Mouse (Mus musculus) neural tube, embryonic 10.5 days (tissue): ENCODE measurements around the gene Cacna2d2.

Source experiments
- DNase-seq: peaks from one replicate; pipeline ENCODE4 v3.0.0-alpha.2; 2017; ENCODE audit warnings: low spot score; ENCODE audit errors: extremely low spot score

Gene Cacna2d2

GRCm38 (mm10) chr9:107538711-107539110 is 139.3 kb downstream of the Cacna2d2 start:
- no peak for DNase-seq

GRCm38 (mm10) chr9:107539940-107540339 is 140.5 kb downstream of the Cacna2d2 start:
- no peak for DNase-seq

- no peak for DNase-seq
Measured at GRCm38 (mm10) chr9:107540420-107540819, 141.0 kb downstream of the Cacna2d2 start.

GRCm38 (mm10) chr9:107541005-107541404 is 141.6 kb downstream of the Cacna2d2 start:
- DNase-seq, result no peak

GRCm38 (mm10) chr9:107541474-107542351 is 142.3 kb downstream of the Cacna2d2 start, which contains the start of the genes Cyb561d2 and Nprl2:
Gene Cyb561d2, minus strand, starts transcription at chr9:107542193.
Gene Nprl2, plus strand, starts transcription at chr9:107542226.
- peak; percentile 95 for DNase-seq

GRCm38 (mm10) chr9:107542352-107542686 is 142.9 kb downstream of the Cacna2d2 start:
- no peak for DNase-seq

- no peak for DNase-seq
Measured at GRCm38 (mm10) chr9:107542721-107543120, 143.3 kb downstream of the Cacna2d2 start.

- DNase-seq, result no peak
Measured at GRCm38 (mm10) chr9:107543299-107543698, 143.9 kb downstream of the Cacna2d2 start.

GRCm38 (mm10) chr9:107544196-107544700 is 144.8 kb downstream of the Cacna2d2 start:
- no peak for DNase-seq

GRCm38 (mm10) chr9:107544729-107545128 is 145.3 kb downstream of the Cacna2d2 start:
- no peak for DNase-seq

- no peak for DNase-seq
Measured at GRCm38 (mm10) chr9:107545199-107545598, 145.8 kb downstream of the Cacna2d2 start.

GRCm38 (mm10) chr9:107545602-107546001 is 146.2 kb downstream of the Cacna2d2 start:
- peak; percentile 82 for DNase-seq

GRCm38 (mm10) chr9:107547026-107547425 is 147.6 kb downstream of the Cacna2d2 start, which contains the start of gene Zmynd10:
Gene Zmynd10, plus strand, starts transcription at chr9:107547298.
- DNase-seq, result peak; percentile 86

GRCm38 (mm10) chr9:107547957-107548356 is 148.5 kb downstream of the Cacna2d2 start:
- no peak for DNase-seq

- no peak for DNase-seq
Measured at GRCm38 (mm10) chr9:107548820-107549219, 149.4 kb downstream of the Cacna2d2 start.

GRCm38 (mm10) chr9:107549297-107550074 is 150.1 kb downstream of the Cacna2d2 start:
- no peak for DNase-seq

GRCm38 (mm10) chr9:107550491-107551116 is 151.2 kb downstream of the Cacna2d2 start:
- peak; percentile 51 for DNase-seq

- peak; percentile 73 for DNase-seq
Measured at GRCm38 (mm10) chr9:107551117-107551889, 151.9 kb downstream of the Cacna2d2 start, which contains the start of gene Rassf1. Gene Rassf1, plus strand, starts transcription at chr9:107551555.

- no peak for DNase-seq
Measured at GRCm38 (mm10) chr9:107551890-107552355, 152.5 kb downstream of the Cacna2d2 start.

- no peak for DNase-seq
Measured at GRCm38 (mm10) chr9:107552690-107553393, 153.4 kb downstream of the Cacna2d2 start.
